In the genomic region with DNA sequence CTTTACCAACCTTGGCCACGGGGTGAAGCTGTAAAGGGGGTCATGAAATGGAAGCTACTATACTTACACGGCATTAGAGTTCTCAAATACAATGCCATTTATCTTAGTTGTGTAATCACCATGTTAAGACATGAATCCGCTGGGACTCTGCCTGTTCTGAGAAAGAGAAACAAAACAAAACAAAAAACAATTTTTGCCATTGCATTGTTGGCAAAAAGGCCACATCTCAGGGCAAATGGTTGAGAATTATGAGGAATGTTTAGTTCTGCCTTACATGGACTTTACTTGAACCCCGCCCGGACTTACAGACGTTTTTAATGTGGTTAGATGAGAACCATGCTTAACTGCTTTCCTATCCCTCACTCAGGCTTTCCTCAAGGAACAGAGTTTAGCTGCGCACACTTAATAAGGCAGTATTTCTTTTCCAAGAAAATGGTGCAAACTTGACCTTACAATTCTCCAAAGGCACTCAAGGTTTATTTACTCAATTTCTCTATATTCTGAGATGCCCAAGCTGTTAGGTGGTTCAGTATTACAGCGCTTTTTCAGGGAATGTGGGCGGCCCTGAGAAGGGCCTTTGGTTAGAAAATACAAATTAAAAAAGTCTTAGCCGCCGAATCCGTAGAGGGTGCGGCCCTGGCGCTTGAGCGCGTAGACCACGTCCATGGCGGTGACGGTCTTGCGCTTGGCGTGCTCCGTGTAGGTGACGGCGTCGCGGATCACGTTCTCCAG, we compare ENCODE assay signal across 8 mouse cellular contexts. TPM values are rescaled to one million over a fixed set of nuclear protein-coding genes. Genes with fewer than 3 reads are reported as not detected.
DNase-seq lines count a peak whose midpoint lies in the region; ATAC-seq lines count a peak whose summit lies in the region.

No protein-coding gene starts in this region.

- peak overlapping the region; percentile 70 for H3K9ac ChIP-seq in kidney, embryonic 14.5 days (ENCODE audit: low read depth, low read length)
- peak overlapping the region; percentile 76 for H3K9ac ChIP-seq in ES-E14 (ENCODE audit: insufficient read depth, low read depth, low read length, poor library complexity, severe bottlenecking)
- peak overlapping the region; percentile 50 for H3K9ac ChIP-seq in embryonic facial prominence, embryonic 12.5 days
- peak overlapping the region; percentile 50 for H3K9ac ChIP-seq in neural tube, embryonic 14.5 days (replicated peaks; ENCODE audit: low read depth, low read length)

- WGBS in kidney, embryonic 14.5 days: 2% methylated on average over 20 of the region's 27 CpGs
- WGBS in embryonic facial prominence, embryonic 12.5 days: 2% methylated on average over 19 of the region's 27 CpGs
- WGBS in limb, embryonic 10.5 days: 2% methylated on average over 26 of the region's 27 CpGs
- 2% methylated on average over 16 of the region's 27 CpGs for WGBS in neural tube, embryonic 14.5 days

- H3K36me3 ChIP-seq in kidney, embryonic 14.5 days (ENCODE audit: control insufficient read depth, insufficient read depth, low read length): no peaks in the 10 kb centered on the region
- H3K36me3 ChIP-seq in ES-E14 (ENCODE audit: control insufficient read depth, insufficient read depth, low read length, poor library complexity, severe bottlenecking): no peaks in the 10 kb centered on the region
- no peaks in the 10 kb centered on the region for H3K36me3 ChIP-seq in embryonic facial prominence, embryonic 12.5 days
- no peaks in the 10 kb centered on the region for H3K36me3 ChIP-seq in limb, embryonic 10.5 days
- no peaks in the 10 kb centered on the region for H3K36me3 ChIP-seq in neural tube, embryonic 14.5 days (ENCODE audit: control insufficient read depth, insufficient read depth, low read length)

- H3K4me3 ChIP-seq in kidney, embryonic 14.5 days (ENCODE audit: low read length): peak overlapping the region; percentile 38
- peak overlapping the region; percentile 44 to 59 for H3K4me3 ChIP-seq in ES-E14 (ENCODE audit: insufficient read depth in 1 of 2, low read depth in 1 of 2, low read length in 2 of 2, poor library complexity in 1 of 2, severe bottlenecking in 1 of 2)
- peak overlapping the region; percentile 43 for H3K4me3 ChIP-seq in embryonic facial prominence, embryonic 12.5 days
- H3K4me3 ChIP-seq in limb, embryonic 10.5 days: peak overlapping the region; percentile 59
- peak overlapping the region; percentile 38 for H3K4me3 ChIP-seq in neural tube, embryonic 14.5 days (ENCODE audit: low read depth, low read length)

- H3K27me3 ChIP-seq in kidney, embryonic 14.5 days (ENCODE audit: control insufficient read depth, insufficient read depth, low read length): no peaks in the 10 kb centered on the region
- H3K27me3 ChIP-seq in embryonic facial prominence, embryonic 12.5 days: no peaks in the 10 kb centered on the region
- no peaks in the 10 kb centered on the region for H3K27me3 ChIP-seq in limb, embryonic 10.5 days (ENCODE audit: low read depth, poor library complexity, severe bottlenecking)
- no peaks in the 10 kb centered on the region for H3K27me3 ChIP-seq in neural tube, embryonic 14.5 days (ENCODE audit: control insufficient read depth, insufficient read depth, low read length)

- peak overlapping the region; percentile 52 for H3K4me2 ChIP-seq in kidney, embryonic 14.5 days (replicated peaks; ENCODE audit: low read depth, low read length)
- H3K4me2 ChIP-seq in embryonic facial prominence, embryonic 12.5 days (replicated peaks): peak overlapping the region; percentile 86
- H3K4me2 ChIP-seq in neural tube, embryonic 14.5 days (ENCODE audit: low read depth, low read length): peak overlapping the region; percentile 59

- H3K27ac ChIP-seq in kidney, embryonic 14.5 days (ENCODE audit: low read depth, low read length): peak overlapping the region; percentile 90
- H3K27ac ChIP-seq in ES-E14 (ENCODE audit: insufficient read depth, low read depth, low read length, poor library complexity, severe bottlenecking): peak overlapping the region; percentile 77
- H3K27ac ChIP-seq in embryonic facial prominence, embryonic 12.5 days: peak overlapping the region; percentile 90
- peak overlapping the region; percentile 92 for H3K27ac ChIP-seq in limb, embryonic 10.5 days
- peak overlapping the region; percentile 79 for H3K27ac ChIP-seq in neural tube, embryonic 14.5 days (ENCODE audit: low read depth, low read length)

- 0 out of 2 replicates have a peak, but pooled peaks have one; percentile 0 for ATAC-seq in kidney, embryonic 14.5 days (ENCODE audit: low FRiP score, low TSS enrichment)
- no peak for ATAC-seq in embryonic facial prominence, embryonic 12.5 days (ENCODE audit: insufficient number of reproducible peaks, insufficient read depth, low FRiP score, low TSS enrichment)
- ATAC-seq in neural tube, embryonic 14.5 days (ENCODE audit: low read depth): peak; percentile 12; the same call in 1 of the 2 replicates
- no peak for ATAC-seq in megakaryocyte progenitor cell, adult 5-6 weeks (replicated peaks; ENCODE audit: poor library complexity)

- peaks cover 20% of the 10 kb centered on the region; the same call in 1 of the 2 replicates for H3K4me1 ChIP-seq in kidney, embryonic 14.5 days (ENCODE audit: control insufficient read depth, insufficient read depth, low read length)
- H3K4me1 ChIP-seq in ES-E14 (ENCODE audit: control insufficient read depth in 2 of 2, insufficient read depth in 2 of 2, low read length in 2 of 2, poor library complexity in 1 of 2): peaks cover 0 to 4% of the 10 kb centered on the region in 2 experiments; a peak in 2 of 4 replicates
- peaks cover 14% of the 10 kb centered on the region for H3K4me1 ChIP-seq in embryonic facial prominence, embryonic 12.5 days
- H3K4me1 ChIP-seq in limb, embryonic 10.5 days: peaks cover 35% of the 10 kb centered on the region
- peaks cover 7% of the 10 kb centered on the region for H3K4me1 ChIP-seq in neural tube, embryonic 14.5 days (ENCODE audit: control insufficient read depth, insufficient read depth, low read length)

- in situ Hi-C loops in ES-E14 (cut with MboI; ENCODE audit: low sequenced_read_pairs in 2 of 2, unreplicated experiment in 2 of 2): loop anchor here in 1 of 2 experiments (25.0 kb wide), 1 partner anchor 1723 kb away; a partner anchor contains a TSS

- DNase-seq in kidney, adult 9 months: no peak
- no peak for DNase-seq in ES-E14 (ENCODE audit: low read depth, low spot score)
- DNase-seq in limb, embryonic 10.5 days (ENCODE audit: low spot score): no peak
- no peak for DNase-seq in adrenal gland, postnatal 14 days

- H3K9me3 ChIP-seq in kidney, embryonic 14.5 days (ENCODE audit: control insufficient read depth, low read length): no peaks in the 10 kb centered on the region
- no peaks in the 10 kb centered on the region for H3K9me3 ChIP-seq in ES-E14 (ENCODE audit: control insufficient read depth, insufficient read depth, low read depth, low read length)
- no peaks in the 10 kb centered on the region for H3K9me3 ChIP-seq in embryonic facial prominence, embryonic 12.5 days
- no peaks in the 10 kb centered on the region for H3K9me3 ChIP-seq in limb, embryonic 10.5 days (replicated peaks)
- no peaks in the 10 kb centered on the region for H3K9me3 ChIP-seq in neural tube, embryonic 14.5 days (ENCODE audit: control insufficient read depth, low read length)

RNA-seq across cellular contexts. Expression of a gene that starts 0.6 kb away (rescaled TPM):
- 1.3 and 1.9 TPM in 2 replicates for polyA plus RNA-seq in kidney, embryonic 14.5 days (2014; fragmentation: Nextera tagmentation; extraction: Ambion mirVana)
- total RNA-seq in ES-E14 (2012; rRNA removed): 1,331 and 1,744 TPM in 2 replicates
- polyA plus RNA-seq in embryonic facial prominence, embryonic 12.5 days (2016; fragmentation: Nextera tagmentation; extraction: Ambion mirVana): 1.1 and 1.2 TPM in 2 replicates
- 0.51 and 0.62 TPM in 2 replicates for polyA plus RNA-seq in limb, embryonic 10.5 days (2016; fragmentation: Nextera tagmentation; extraction: Ambion mirVana)
- not detected in 2 replicates for polyA plus RNA-seq in neural tube, embryonic 14.5 days (2014; fragmentation: Nextera tagmentation; extraction: Ambion mirVana)
- total RNA-seq in adrenal gland, postnatal 14 days (2021): 164 and 198 TPM in 2 replicates
- total RNA-seq in megakaryocyte progenitor cell, adult 5-6 weeks (2015): 39.5 and 40.4 TPM in 2 replicates
- 492 and 698 TPM in 2 replicates for total RNA-seq in megakaryocyte progenitor cell, adult 5-6 weeks (2017)

RNA-seq across cellular contexts. Expression of a gene that starts 1.8 kb away (rescaled TPM):
- 8.8 and 11.6 TPM in 2 replicates for polyA plus RNA-seq in kidney, embryonic 14.5 days (2014; fragmentation: Nextera tagmentation; extraction: Ambion mirVana)
- 470 and 728 TPM in 2 replicates for total RNA-seq in ES-E14 (2012; rRNA removed)
- polyA plus RNA-seq in embryonic facial prominence, embryonic 12.5 days (2016; fragmentation: Nextera tagmentation; extraction: Ambion mirVana): 7.8 and 9.6 TPM in 2 replicates
- polyA plus RNA-seq in limb, embryonic 10.5 days (2016; fragmentation: Nextera tagmentation; extraction: Ambion mirVana): 3.0 and 5.3 TPM in 2 replicates
- 0.75 and 1.2 TPM in 2 replicates for polyA plus RNA-seq in neural tube, embryonic 14.5 days (2014; fragmentation: Nextera tagmentation; extraction: Ambion mirVana)
- total RNA-seq in adrenal gland, postnatal 14 days (2021): 183 and 216 TPM in 2 replicates
- 47.7 and 63.0 TPM in 2 replicates for total RNA-seq in megakaryocyte progenitor cell, adult 5-6 weeks (2015)
- 393 and 612 TPM in 2 replicates for total RNA-seq in megakaryocyte progenitor cell, adult 5-6 weeks (2017)

RNA-seq across cellular contexts. Expression of a gene that starts 3.1 kb away (rescaled TPM):
- 3.5 and 6.5 TPM in 2 replicates for polyA plus RNA-seq in kidney, embryonic 14.5 days (2014; fragmentation: Nextera tagmentation; extraction: Ambion mirVana)
- 1,149 and 1,468 TPM in 2 replicates for total RNA-seq in ES-E14 (2012; rRNA removed)
- polyA plus RNA-seq in embryonic facial prominence, embryonic 12.5 days (2016; fragmentation: Nextera tagmentation; extraction: Ambion mirVana): 4.0 and 5.8 TPM in 2 replicates
- polyA plus RNA-seq in limb, embryonic 10.5 days (2016; fragmentation: Nextera tagmentation; extraction: Ambion mirVana): 2.1 and 4.0 TPM in 2 replicates
- not detected in 2 replicates for polyA plus RNA-seq in neural tube, embryonic 14.5 days (2014; fragmentation: Nextera tagmentation; extraction: Ambion mirVana)
- 172 and 219 TPM in 2 replicates for total RNA-seq in adrenal gland, postnatal 14 days (2021)
- 151 and 174 TPM in 2 replicates for total RNA-seq in megakaryocyte progenitor cell, adult 5-6 weeks (2015)
- total RNA-seq in megakaryocyte progenitor cell, adult 5-6 weeks (2017): 2,111 and 2,271 TPM in 2 replicates

RNA-seq across cellular contexts. Expression of a gene that starts 3.6 kb away (rescaled TPM):
- 7.0 and 9.2 TPM in 2 replicates for polyA plus RNA-seq in kidney, embryonic 14.5 days (2014; fragmentation: Nextera tagmentation; extraction: Ambion mirVana)
- 1,054 and 1,339 TPM in 2 replicates for total RNA-seq in ES-E14 (2012; rRNA removed)
- polyA plus RNA-seq in embryonic facial prominence, embryonic 12.5 days (2016; fragmentation: Nextera tagmentation; extraction: Ambion mirVana): 9.4 and 11.5 TPM in 2 replicates
- polyA plus RNA-seq in limb, embryonic 10.5 days (2016; fragmentation: Nextera tagmentation; extraction: Ambion mirVana): 4.4 and 5.9 TPM in 2 replicates
- polyA plus RNA-seq in neural tube, embryonic 14.5 days (2014; fragmentation: Nextera tagmentation; extraction: Ambion mirVana): 1.8 TPM in 1 of 2 replicates, not detected in the other
- 217 and 308 TPM in 2 replicates for total RNA-seq in adrenal gland, postnatal 14 days (2021)
- total RNA-seq in megakaryocyte progenitor cell, adult 5-6 weeks (2015): 33.6 and 56.1 TPM in 2 replicates
- total RNA-seq in megakaryocyte progenitor cell, adult 5-6 weeks (2017): 548 and 759 TPM in 2 replicates

RNA-seq across cellular contexts. Expression of a gene that starts 8.3 kb away (rescaled TPM):
- polyA plus RNA-seq in kidney, embryonic 14.5 days (2014; fragmentation: Nextera tagmentation; extraction: Ambion mirVana): 12.5 and 22.2 TPM in 2 replicates
- total RNA-seq in ES-E14 (2012; rRNA removed): 667 and 954 TPM in 2 replicates
- polyA plus RNA-seq in embryonic facial prominence, embryonic 12.5 days (2016; fragmentation: Nextera tagmentation; extraction: Ambion mirVana): 14.0 and 23.7 TPM in 2 replicates
- 6.3 and 9.7 TPM in 2 replicates for polyA plus RNA-seq in limb, embryonic 10.5 days (2016; fragmentation: Nextera tagmentation; extraction: Ambion mirVana)
- 0.51 and 1.3 TPM in 2 replicates for polyA plus RNA-seq in neural tube, embryonic 14.5 days (2014; fragmentation: Nextera tagmentation; extraction: Ambion mirVana)
- total RNA-seq in adrenal gland, postnatal 14 days (2021): 247 and 351 TPM in 2 replicates
- total RNA-seq in megakaryocyte progenitor cell, adult 5-6 weeks (2015): 332 and 371 TPM in 2 replicates
- total RNA-seq in megakaryocyte progenitor cell, adult 5-6 weeks (2017): 579 and 647 TPM in 2 replicates

Comparison
In these comparisons a context has a peak if more than half of its experiments do, and no peak if none do; other contexts are left out.
1. ATAC-seq: peak in kidney, embryonic 14.5 days (single experiment) and neural tube, embryonic 14.5 days (single experiment); none in embryonic facial prominence, embryonic 12.5 days (single experiment) and megakaryocyte progenitor cell, adult 5-6 weeks (single experiment).
2. Peak in every context shown above with its lines, with median percentiles within 50 percentile points of each other: H3K27ac ChIP-seq, H3K4me2 ChIP-seq, H3K4me3 ChIP-seq and H3K9ac ChIP-seq.